Comparison of ENCODE assay signal across 8 mouse cellular contexts in the genomic region with DNA sequence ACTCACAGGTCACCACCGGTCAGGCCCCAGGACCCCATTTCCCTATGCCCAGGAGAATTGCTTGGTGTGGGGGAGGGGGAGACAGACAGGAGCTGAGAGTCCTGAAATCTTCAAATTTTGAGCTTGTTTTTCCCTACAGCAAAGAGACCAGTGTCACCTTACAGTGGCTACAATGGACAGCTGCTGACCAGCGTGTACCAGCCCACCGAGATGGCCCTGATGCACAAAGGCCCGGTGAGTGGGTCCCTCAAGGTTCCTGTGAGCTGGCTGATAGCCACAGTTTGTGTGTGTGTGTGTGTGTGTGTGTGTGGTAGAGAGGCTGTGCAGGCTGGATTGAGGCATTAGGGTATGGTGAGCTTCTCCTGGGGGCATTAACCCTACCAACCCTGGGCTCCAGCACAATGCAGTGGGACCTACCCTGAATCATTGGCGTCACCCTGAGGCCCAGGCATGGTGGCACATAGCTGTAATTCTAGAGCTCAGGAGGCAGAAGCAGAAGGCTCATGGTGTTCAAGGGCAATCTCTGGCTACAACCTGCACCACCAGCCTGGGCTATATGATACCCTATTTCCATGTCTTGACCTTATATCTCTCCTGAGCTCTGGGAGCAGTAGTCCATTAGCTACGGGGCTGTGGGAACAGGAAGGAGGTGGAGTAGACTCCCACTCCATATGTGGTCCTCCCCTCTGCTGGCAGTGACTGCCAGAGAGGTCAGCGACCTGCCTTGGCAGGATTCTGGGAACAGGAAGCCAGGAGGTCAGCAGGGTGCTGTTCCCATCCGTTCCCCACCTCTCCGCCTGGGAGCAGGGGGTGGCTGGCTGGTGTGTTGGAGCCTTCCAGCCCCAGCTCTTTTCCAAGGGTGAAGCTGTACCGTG. TPM values are rescaled to one million over a fixed set of nuclear protein-coding genes. Genes with fewer than 3 reads are reported as not detected.
DNase-seq lines count a peak whose midpoint lies in the region; ATAC-seq lines count a peak whose summit lies in the region.

No protein-coding gene starts in this region.

- no peak for ATAC-seq in midbrain, embryonic 13.5 days

- no peak overlapping the region for H3K4me2 ChIP-seq in midbrain, embryonic 13.5 days (replicated peaks)

- no peaks in the 10 kb centered on the region for H3K27me3 ChIP-seq in midbrain, embryonic 10.5 days (ENCODE audit: low read depth, poor library complexity, severe bottlenecking)
- no peaks in the 10 kb centered on the region for H3K27me3 ChIP-seq in midbrain, embryonic 13.5 days

- DNase-seq in midbrain, embryonic 10.5 days (ENCODE audit: low spot score) = no peak
- DNase-seq in gastrocnemius, postnatal 36 days = peak; percentile 46 to 50
- peak; percentile 93 for DNase-seq in kidney, adult 9 months
- peak; percentile 66 for DNase-seq in lung, postnatal 36 days
- DNase-seq in layer of hippocampus, postnatal 14 days (ENCODE audit: low spot score in 2 of 2) = no peak
- DNase-seq in layer of hippocampus, adult 18-20 months (ENCODE audit: low spot score in 2 of 2) = no peak
- DNase-seq in layer of hippocampus, adult 9-10 months (ENCODE audit: low spot score) = no peak

- H3K4me1 ChIP-seq in midbrain, embryonic 10.5 days = peaks cover 16% of the 10 kb centered on the region
- no peaks in the 10 kb centered on the region for H3K4me1 ChIP-seq in midbrain, embryonic 13.5 days (replicated peaks)

- intact Hi-C loops in gastrocnemius, postnatal 36 days (cut with DNase I) = no loop called here

- H3K9ac ChIP-seq in midbrain, embryonic 13.5 days (replicated peaks) = no peak overlapping the region

- H3K4me3 ChIP-seq in midbrain, embryonic 10.5 days = no peak overlapping the region
- no peak overlapping the region for H3K4me3 ChIP-seq in midbrain, embryonic 13.5 days (replicated peaks)

- 66% methylated on average over 10 of the region's 10 CpGs for WGBS in midbrain, embryonic 10.5 days
- WGBS in midbrain, embryonic 13.5 days = 72% methylated on average over 10 of the region's 10 CpGs

- no peaks in the 10 kb centered on the region for H3K9me3 ChIP-seq in midbrain, embryonic 10.5 days (replicated peaks)
- H3K9me3 ChIP-seq in midbrain, embryonic 13.5 days = no peaks in the 10 kb centered on the region

- H3K27ac ChIP-seq in midbrain, embryonic 10.5 days (replicated peaks) = peak overlapping the region; percentile 46
- H3K27ac ChIP-seq in midbrain, embryonic 13.5 days = no peak overlapping the region

- H3K36me3 ChIP-seq in midbrain, embryonic 10.5 days = peaks cover 7% of the 10 kb centered on the region; the same call in 1 of the 2 replicates
- no peaks in the 10 kb centered on the region for H3K36me3 ChIP-seq in midbrain, embryonic 13.5 days

RNA-seq across cellular contexts. Expression of a gene that starts 15.8 kb away (rescaled TPM):
- polyA plus RNA-seq in midbrain, embryonic 10.5 days (2016; fragmentation: Nextera tagmentation; extraction: Ambion mirVana) = 19.0 TPM in 2 replicates
- 5.9 and 7.1 TPM in 2 replicates for polyA plus RNA-seq in midbrain, embryonic 13.5 days (2015; fragmentation: Nextera tagmentation; extraction: Ambion mirVana)
- 10 to 100 TPM; 35.5 to 44.1 TPM for total RNA-seq in gastrocnemius, postnatal 36 days (2021)
- 1 to 10 TPM; 4.7 to 6.0 TPM for total RNA-seq in layer of hippocampus, postnatal 14 days (2021)
- total RNA-seq in layer of hippocampus, adult 18-20 months (2021) = 1 to 10 TPM; 3.3 to 3.7 TPM

RNA-seq across cellular contexts. Expression of a gene that starts 23.1 kb away (rescaled TPM):
- 0.58 and 0.93 TPM in 2 replicates for polyA plus RNA-seq in midbrain, embryonic 10.5 days (2016; fragmentation: Nextera tagmentation; extraction: Ambion mirVana)
- polyA plus RNA-seq in midbrain, embryonic 13.5 days (2015; fragmentation: Nextera tagmentation; extraction: Ambion mirVana) = 0.55 and 0.67 TPM in 2 replicates
- total RNA-seq in gastrocnemius, postnatal 36 days (2021) = under 1 TPM; 0.36 to 0.37 TPM
- total RNA-seq in layer of hippocampus, postnatal 14 days (2021) = 1 to 10 TPM in 1 of 2 experiments, under 1 TPM in 1; 0.19 to 1.1 TPM
- total RNA-seq in layer of hippocampus, adult 18-20 months (2021) = under 1 TPM; 0.41 to 0.50 TPM

Comparison
In these comparisons a context has a peak if more than half of its experiments do, and no peak if none do; other contexts are left out.
1. DNase-seq: peak in gastrocnemius, postnatal 36 days (2 of 2), kidney, adult 9 months (single experiment) and lung, postnatal 36 days (single experiment); none in midbrain, embryonic 10.5 days (single experiment), layer of hippocampus, postnatal 14 days (0 of 2), layer of hippocampus, adult 18-20 months (0 of 2) and layer of hippocampus, adult 9-10 months (single experiment).
2. RNA of a gene that starts 15.8 kb away (total RNA-seq): 35.5 to 44.1 TPM in gastrocnemius, postnatal 36 days; 4.7 to 6.0 TPM in layer of hippocampus, postnatal 14 days and 3.3 to 3.7 TPM in layer of hippocampus, adult 18-20 months; every median in the first group is over 4 times any median in the second.